Mouse (Mus musculus): ENCODE measurements around the gene Fam49a.

Fam49a gene

GRCm38 (mm10) chr12:12359923-12360322, 98.0 kb downstream of the Fam49a start:
- no peak for DNase-seq (ENCODE audit: low read depth)

- no peak for DNase-seq (ENCODE audit: low read depth)
Observed at GRCm38 (mm10) chr12:12362371-12362770, 100.4 kb downstream of the Fam49a start.

GRCm38 (mm10) chr12:12364201-12364600, 102.3 kb downstream of the Fam49a start:
- DNase-seq (ENCODE audit: low read depth): no peak

GRCm38 (mm10) chr12:12367423-12367822, 105.5 kb downstream of the Fam49a start:
- DNase-seq (ENCODE audit: low read depth): no peak

- DNase-seq (ENCODE audit: low read depth): peak; percentile 18
Observed at GRCm38 (mm10) chr12:12373111-12373862, 111.3 kb downstream of the Fam49a start.

GRCm38 (mm10) chr12:12379056-12379455, 117.1 kb downstream of the Fam49a start:
- DNase-seq (ENCODE audit: low read depth): no peak

- DNase-seq (ENCODE audit: low read depth): no peak
Observed at GRCm38 (mm10) chr12:12389271-12389670, 127.3 kb downstream of the Fam49a start.

- peak; percentile 59 for DNase-seq (ENCODE audit: low read depth)
Observed at GRCm38 (mm10) chr12:12396224-12396623, 134.3 kb downstream of the Fam49a start.

- DNase-seq (ENCODE audit: low read depth): peak; percentile 50
Observed at GRCm38 (mm10) chr12:12401051-12401465, 139.1 kb downstream of the Fam49a start.

- DNase-seq (ENCODE audit: low read depth): peak; percentile 12
Observed at GRCm38 (mm10) chr12:12401504-12401903, 139.6 kb downstream of the Fam49a start.

GRCm38 (mm10) chr12:12405491-12406110, 143.7 kb downstream of the Fam49a start:
- DNase-seq (ENCODE audit: low read depth): no peak

- DNase-seq (ENCODE audit: low read depth): no peak
Observed at GRCm38 (mm10) chr12:12409044-12409443, 147.1 kb downstream of the Fam49a start.

- DNase-seq (ENCODE audit: low read depth): peak; percentile 81
Observed at GRCm38 (mm10) chr12:12412674-12413073, 150.7 kb downstream of the Fam49a start.

- DNase-seq (ENCODE audit: low read depth): no peak
Observed at GRCm38 (mm10) chr12:12420423-12420822, 158.5 kb downstream of the Fam49a start.

GRCm38 (mm10) chr12:12420841-12421579, 159.1 kb downstream of the Fam49a start:
- peak; percentile 65 for DNase-seq (ENCODE audit: low read depth)

- DNase-seq (ENCODE audit: low read depth): no peak
Observed at GRCm38 (mm10) chr12:12421580-12421878, 159.6 kb downstream of the Fam49a start.

GRCm38 (mm10) chr12:12425188-12425587, 163.2 kb downstream of the Fam49a start:
- no peak for DNase-seq (ENCODE audit: low read depth)

GRCm38 (mm10) chr12:12427285-12427684, 165.3 kb downstream of the Fam49a start:
- DNase-seq (ENCODE audit: low read depth): no peak

- no peak for DNase-seq (ENCODE audit: low read depth)
Observed at GRCm38 (mm10) chr12:12428886-12429285, 166.9 kb downstream of the Fam49a start.
